Mouse (Mus musculus) hindbrain, embryonic 14.5 days (tissue): ENCODE measurements around the gene Pkmyt1. TPM values are rescaled to one million over a fixed set of nuclear protein-coding genes. Genes with fewer than 3 reads are reported as not detected.

ENCODE experiments used
- ATAC-seq: fragments of 200-750 bp; cut with Nextera tagmentation; 2 replicates; pipeline ENCODE4 v1.8.0; 2017; ENCODE audit warnings: moderate number of reproducible peaks, mild to moderate bottlenecking, moderate TSS enrichment, moderate library complexity; ENCODE audit not compliant: low FRiP score
- DNase-seq: peaks from one replicate; pipeline ENCODE4 v3.0.0-alpha.2; 2015; ENCODE audit warnings: low spot score
- H3K27ac ChIP-seq: fragments of 300-500 bp; sonication (generic); 2 replicates; pipeline ENCODE4 v1.5.1; 2014; ENCODE audit warnings: mild to moderate bottlenecking, moderate library complexity
- H3K27me3 ChIP-seq: fragments of 300-500 bp; sonication (generic); 2 replicates; pipeline ENCODE4 v1.6.1; 2014; ENCODE audit warnings: mild to moderate bottlenecking, low read length, mixed read lengths; ENCODE audit not compliant: control insufficient read depth, insufficient read depth
- H3K36me3 ChIP-seq: fragments of 300-500 bp; sonication (generic); replicated peaks from 2 replicates; pipeline ENCODE4 v1.6.1; 2014; ENCODE audit not compliant: control insufficient read depth, insufficient read depth
- H3K4me1 ChIP-seq: fragments of 300-500 bp; sonication (generic); replicated peaks from 2 replicates; pipeline ENCODE4 v1.6.1; 2014; ENCODE audit warnings: antibody characterized with exemption, low read length, mixed read lengths; ENCODE audit not compliant: control insufficient read depth, insufficient read depth
- H3K4me2 ChIP-seq: fragments of 300-500 bp; sonication (generic); replicated peaks from 2 replicates; pipeline ENCODE4 v1.6.1; 2014; ENCODE audit warnings: mild to moderate bottlenecking, moderate library complexity
- H3K4me3 ChIP-seq: fragments of 300-500 bp; sonication (generic); replicated peaks from 2 replicates; pipeline ENCODE4 v1.5.1; 2014; ENCODE audit warnings: mild to moderate bottlenecking, low read length
- H3K9ac ChIP-seq: fragments of 300-500 bp; sonication (generic); 2 replicates; pipeline ENCODE4 v1.6.1; 2014
- H3K9me3 ChIP-seq: fragments of 300-500 bp; sonication (generic); 2 replicates; pipeline ENCODE4 v1.6.1; 2016; ENCODE audit warnings: low read length; ENCODE audit not compliant: control insufficient read depth
- WGBS: fragments of 180-500 bp; shearing (Covaris S2); extraction: QIAGEN DNeasy Blood & Tissue Kit; methylation state at CpG from one replicate; pipeline ENCODE4 v1.1.7; 2014; 5-methylcytosine and 5-hydroxymethylcytosine counted together
- polyA plus RNA-seq: library from polyadenylated mRNA; unstranded; fragments of >200 nt; fragmentation: Nextera tagmentation; extraction: Ambion mirVana; gene quantifications from 2 replicates; pipeline ENCODE4 v1.2.1, GENCODE M21; 2014

The Pkmyt1 gene
- polyA plus RNA-seq, 1 experiment from 2014 or later: 17.7 TPM

GRCm38 (mm10) chr17:23749400-23750191, 23.5 kb downstream of the Pkmyt1 start:
- H3K4me2 ChIP-seq: no peak overlapping the region
- no peak for DNase-seq

GRCm38 (mm10) chr17:23755689-23756088, 29.6 kb downstream of the Pkmyt1 start:
- H3K4me2 ChIP-seq: no peak overlapping the region
- H3K9ac ChIP-seq: no peak overlapping the region
- H3K27ac ChIP-seq: no peak overlapping the region
- 84% methylated on average over 13 of the region's 13 CpGs for WGBS
- DNase-seq (no peak), ATAC-seq (no peak)
- H3K4me1 ChIP-seq: no peaks in the 10 kb centered on the region
- H3K27me3 ChIP-seq: no peaks in the 10 kb centered on the region
- peaks cover 96% of the 10 kb centered on the region for H3K36me3 ChIP-seq
- H3K4me3 ChIP-seq: no peak overlapping the region
- H3K9me3 ChIP-seq: no peaks in the 10 kb centered on the region

More at GRCm38 (mm10) chr17:23749400-23750191, 23.5 kb downstream of the Pkmyt1 start:
- H3K27me3 ChIP-seq: peaks cover 33% of the 10 kb centered on the region
- no peak overlapping the region for H3K27ac ChIP-seq
- no peak overlapping the region for H3K9ac ChIP-seq
- WGBS: 82% methylated on average over 11 of the region's 11 CpGs
- ATAC-seq: no peak
- peaks cover 35% of the 10 kb centered on the region for H3K36me3 ChIP-seq
- H3K9me3 ChIP-seq: no peaks in the 10 kb centered on the region
- peaks cover 19% of the 10 kb centered on the region for H3K4me1 ChIP-seq
- H3K4me3 ChIP-seq: no peak overlapping the region

GRCm38 (mm10) chr17:23757581-23757980, 31.4 kb downstream of the Pkmyt1 start:
- no peak overlapping the region for H3K9ac ChIP-seq
- 95% methylated on average over 9 of the region's 9 CpGs for WGBS
- H3K4me1 ChIP-seq: no peaks in the 10 kb centered on the region
- ATAC-seq (no peak), DNase-seq (no peak)
- no peak overlapping the region for H3K4me3 ChIP-seq
- H3K9me3 ChIP-seq: no peaks in the 10 kb centered on the region
- H3K36me3 ChIP-seq: peaks cover 100% of the 10 kb centered on the region
- H3K27ac ChIP-seq: no peak overlapping the region
- no peak overlapping the region for H3K4me2 ChIP-seq
- no peaks in the 10 kb centered on the region for H3K27me3 ChIP-seq

GRCm38 (mm10) chr17:23758801-23759200, 32.7 kb downstream of the Pkmyt1 start:
- Histone ChIP-seq H3K4me2 (no peak overlapping the region), H3K4me3 (no peak overlapping the region), H3K27ac (no peak overlapping the region), H3K9me3 (no peaks in the 10 kb centered on the region), H3K4me1 (no peaks in the 10 kb centered on the region), H3K9ac (no peak overlapping the region), H3K36me3 (peaks cover 97% of the 10 kb centered on the region), H3K27me3 (no peaks in the 10 kb centered on the region)
- ATAC-seq (no peak), DNase-seq (no peak)
- WGBS: 62% methylated on average over 8 of the region's 8 CpGs

GRCm38 (mm10) chr17:23760231-23760630, 34.1 kb downstream of the Pkmyt1 start:
- Histone ChIP-seq H3K4me2 (no peak overlapping the region), H3K4me1 (no peaks in the 10 kb centered on the region), H3K36me3 (peaks cover 91% of the 10 kb centered on the region), H3K4me3 (no peak overlapping the region), H3K9ac (no peak overlapping the region), H3K27ac (no peak overlapping the region), H3K9me3 (no peaks in the 10 kb centered on the region), H3K27me3 (no peaks in the 10 kb centered on the region)
- WGBS: 92% methylated on average over 9 of the region's 9 CpGs
- ATAC-seq (no peak), DNase-seq (no peak)

GRCm38 (mm10) chr17:23761155-23761554, 35.0 kb downstream of the Pkmyt1 start:
- Histone ChIP-seq H3K9me3 (no peaks in the 10 kb centered on the region), H3K4me1 (no peaks in the 10 kb centered on the region), H3K9ac (no peak overlapping the region), H3K4me3 (no peak overlapping the region), H3K27me3 (no peaks in the 10 kb centered on the region), H3K4me2 (no peak overlapping the region), H3K36me3 (peaks cover 82% of the 10 kb centered on the region), H3K27ac (no peak overlapping the region)
- DNase-seq: no peak
- 97% methylated on average over 3 of the region's 3 CpGs for WGBS
- ATAC-seq: no peak

GRCm38 (mm10) chr17:23762976-23763375, 36.8 kb downstream of the Pkmyt1 start:
- no peak overlapping the region for H3K4me2 ChIP-seq
- H3K4me3 ChIP-seq: no peak overlapping the region
- H3K9me3 ChIP-seq: no peaks in the 10 kb centered on the region
- no peak overlapping the region for H3K9ac ChIP-seq
- DNase-seq (no peak), ATAC-seq (0 out of 2 replicates have a peak, but pooled peaks have one; percentile 7)
- H3K36me3 ChIP-seq: peaks cover 66% of the 10 kb centered on the region
- H3K4me1 ChIP-seq: no peaks in the 10 kb centered on the region
- no peak overlapping the region for H3K27ac ChIP-seq
- H3K27me3 ChIP-seq: no peaks in the 10 kb centered on the region
- WGBS: 79% methylated on average over 11 of the region's 11 CpGs

- Histone ChIP-seq H3K4me3 (peak overlapping the region; percentile 68), H3K27me3 (no peaks in the 10 kb centered on the region), H3K4me1 (peaks cover 17% of the 10 kb centered on the region), H3K36me3 (peaks cover 11% of the 10 kb centered on the region; the same call in 1 of the 2 replicates), H3K9ac (peak overlapping the region; percentile 85), H3K27ac (peak overlapping the region; percentile 82), H3K4me2 (peak overlapping the region; percentile 68), H3K9me3 (no peaks in the 10 kb centered on the region)
- peak; percentile 45 for DNase-seq
- no peak for ATAC-seq
- 6% methylated on average over 2 of the region's 2 CpGs for WGBS
Measured at GRCm38 (mm10) chr17:23770493-23770892, 44.4 kb downstream of the Pkmyt1 start.

GRCm38 (mm10) chr17:23770896-23771283, 44.8 kb downstream of the Pkmyt1 start:
- Histone ChIP-seq H3K36me3 (peaks cover 11% of the 10 kb centered on the region; the same call in 1 of the 2 replicates), H3K4me2 (peak overlapping the region; percentile 68), H3K9me3 (no peaks in the 10 kb centered on the region), H3K4me3 (peak overlapping the region; percentile 68), H3K27ac (peak overlapping the region; percentile 82), H3K27me3 (no peaks in the 10 kb centered on the region), H3K4me1 (peaks cover 17% of the 10 kb centered on the region), H3K9ac (peak overlapping the region; percentile 85)
- WGBS: under 1% methylated on average over 19 of the region's 19 CpGs
- ATAC-seq (no peak), DNase-seq (peak; percentile 44)
